Mouse (Mus musculus): ENCODE results near the gene Fam49a.

GRCm38 (mm10) chr12:12306814-12307213, 44.9 kb downstream of the Fam49a start:
- TF ChIP-seq CTCF (IDR thresholded peaks at IDR 0.05; ENCODE audit: control insufficient read depth, insufficient read depth, insufficient read length) (no peak), CEBPB (IDR thresholded peaks at IDR 0.05; ENCODE audit: low read depth) (no peak)

Measured in C2C12 (cell line).